ENCODE assay signal across 32 mouse cellular contexts in the genomic region with DNA sequence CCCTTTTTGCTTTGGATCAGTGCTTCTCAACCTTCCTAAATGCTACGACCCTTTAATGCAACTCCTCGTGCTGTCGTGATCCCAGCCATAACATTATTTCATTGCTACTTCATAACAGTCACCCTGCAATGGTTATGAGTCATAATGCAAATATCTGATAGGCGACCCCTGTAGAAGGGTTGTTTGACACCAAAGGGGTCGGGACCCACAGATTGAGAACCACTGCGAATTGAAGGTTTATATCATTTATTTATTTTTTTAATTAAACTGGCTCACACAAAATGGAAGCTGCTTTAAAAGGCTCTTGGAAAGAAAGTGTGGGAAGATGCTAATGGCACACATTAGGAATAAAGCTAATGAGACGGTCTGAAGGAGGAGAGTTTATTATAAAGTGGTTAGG.
"Had no signal": no experiment of that assay in that cellular context is flagged by ENCODE, and none has a peak within 500 bp of the region (broad histone marks: within the 10 kb centered on the region; RNA-seq: fewer than 3 reads in every experiment).

No protein-coding gene starts in this region.

- H3K4me2 ChIP-seq: limb, embryonic 12.5 days; limb, embryonic 13.5 days; limb, embryonic 15.5 days; liver, embryonic 11.5 days; liver, embryonic 12.5 days; liver, embryonic 13.5 days; liver, embryonic 15.5 days; lung, embryonic 14.5 days; lung, embryonic 15.5 days; midbrain, embryonic 11.5 days; midbrain, embryonic 12.5 days; midbrain, embryonic 13.5 days; midbrain, embryonic 15.5 days; neural tube, embryonic 12.5 days had no signal

- H3K27me3 ChIP-seq: limb, embryonic 12.5 days; limb, embryonic 13.5 days; limb, embryonic 15.5 days; lung, embryonic 15.5 days; neural tube, embryonic 12.5 days had no signal

- H3K36me3 ChIP-seq: limb, embryonic 15.5 days; liver, embryonic 12.5 days; liver, embryonic 13.5 days; liver, embryonic 15.5 days; lung, embryonic 15.5 days; midbrain, embryonic 10.5 days; midbrain, embryonic 12.5 days; midbrain, embryonic 13.5 days; midbrain, embryonic 15.5 days; neural tube, embryonic 12.5 days had no signal

- H3K9me3 ChIP-seq: limb, embryonic 10.5 days; limb, embryonic 12.5 days; limb, embryonic 13.5 days; limb, embryonic 15.5 days; liver, embryonic 12.5 days; liver, embryonic 13.5 days; liver, embryonic 15.5 days; lung, embryonic 15.5 days; midbrain, embryonic 10.5 days; midbrain, embryonic 12.5 days; midbrain, embryonic 13.5 days; midbrain, embryonic 15.5 days; neural tube, embryonic 12.5 days had no signal

- DNase-seq: left cerebral cortex, postnatal 4 days; liver; liver, embryonic 13.5 days; liver, postnatal 0 days; lung, adult 18-20 months; lung, adult 2 months; lung, embryonic 14.5 days; lung, postnatal 10 days; lung, postnatal 14 days; lung, postnatal 36 days; lung, postnatal 4 days; midbrain, embryonic 14.5 days had no signal

- H3K4me3 ChIP-seq: limb, embryonic 10.5 days; limb, embryonic 12.5 days; limb, embryonic 13.5 days; limb, embryonic 15.5 days; liver, embryonic 12.5 days; liver, embryonic 13.5 days; liver, embryonic 15.5 days; lung, embryonic 15.5 days; megakaryocyte, embryonic 14.5 days; midbrain, embryonic 10.5 days; midbrain, embryonic 12.5 days; midbrain, embryonic 13.5 days; midbrain, embryonic 15.5 days; myocyte; neural tube, embryonic 12.5 days had no signal

- H3K9ac ChIP-seq: limb, embryonic 12.5 days; limb, embryonic 13.5 days; limb, embryonic 15.5 days; liver, embryonic 12.5 days; liver, embryonic 13.5 days; liver, embryonic 14.5 days; liver, embryonic 15.5 days; liver, postnatal 0 days; lung, embryonic 14.5 days; lung, embryonic 15.5 days; midbrain, embryonic 12.5 days; midbrain, embryonic 13.5 days; midbrain, embryonic 15.5 days; neural tube, embryonic 12.5 days had no signal

- ATAC-seq: liver, embryonic 12.5 days; liver, postnatal 0 days; lung, postnatal 0 days; midbrain, embryonic 13.5 days; midbrain, embryonic 15.5 days; midbrain, embryonic 16.5 days had no signal

- H3K27ac ChIP-seq: limb, embryonic 10.5 days; limb, embryonic 12.5 days; limb, embryonic 13.5 days; limb, embryonic 15.5 days; liver, embryonic 12.5 days; liver, embryonic 13.5 days; liver, embryonic 14.5 days; liver, embryonic 15.5 days; lung, embryonic 15.5 days; macrophage; midbrain, embryonic 10.5 days; midbrain, embryonic 12.5 days; midbrain, embryonic 13.5 days; midbrain, embryonic 15.5 days; neural tube, embryonic 12.5 days had no signal
